Mouse (Mus musculus): ENCODE results near the gene Acat3. TPM values are rescaled to one million over a fixed set of nuclear protein-coding genes. Genes with fewer than 3 reads are reported as not detected.

Acat3 gene
- polyA plus RNA-seq, 2 experiments: 3.9 to 4.4 TPM

DNA sequence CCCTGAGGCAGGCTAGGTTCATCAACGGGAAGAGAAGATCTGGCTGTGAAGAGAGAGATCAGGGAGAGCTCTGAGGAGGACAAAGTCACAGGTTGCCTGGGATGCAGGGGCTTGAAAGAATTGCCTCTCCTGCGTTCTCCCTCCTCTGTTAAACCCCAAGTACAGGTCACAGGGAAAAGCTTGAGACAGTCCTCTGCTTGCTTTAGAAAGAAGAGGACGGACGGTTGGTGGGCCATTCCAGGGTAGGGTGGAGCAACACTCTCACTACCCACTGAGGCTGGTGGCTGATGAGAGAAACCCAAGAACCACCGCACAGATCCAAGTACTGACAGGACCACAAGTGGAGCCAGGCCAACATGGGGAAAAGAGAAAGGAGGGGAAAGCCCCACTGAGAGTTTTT is 64.7 kb downstream of the Acat3 start, which contains the start of gene Mrgprh:
Gene Mrgprh (plus strand): TSS at position 301 of the 400 bp plus-strand sequence.
- TF ChIP-seq CTCF (IDR thresholded peaks at IDR 0.05; ENCODE audit: low read depth) (no peak), EP300 (IDR thresholded peaks at IDR 0.05; ENCODE audit: low read depth) (no peak)
- Histone ChIP-seq H3K4me2 (ENCODE audit: low read depth) (no peak within 1 kb of the TSS), H3K27ac (no peak within 1 kb of the TSS), H3K4me3 (ENCODE audit: insufficient read depth in 1 of 2, low read depth in 2 of 2, low read length in 2 of 2) (no peak within 1 kb of the TSS), H3K4me1 (replicated peaks; ENCODE audit: control insufficient read depth in 2 of 2, insufficient read depth in 2 of 2, low read length in 1 of 2) (no peaks in the 10 kb centered on the region), H3K36me3 (replicated peaks; ENCODE audit: control insufficient read depth, insufficient read depth, low read depth) (no peaks in the 10 kb centered on the region), H3K27me3 (ENCODE audit: control insufficient read depth, insufficient read depth, low read length) (no peaks in the 10 kb centered on the region; the same call in 1 of the 2 replicates), H3K9ac (replicated peaks) (no peak within 1 kb of the TSS), H3K9me3 (ENCODE audit: control insufficient read depth, low read length) (no peaks in the 10 kb centered on the region)
- no peak for ATAC-seq (ENCODE audit: insufficient read depth)
- DNase-seq (ENCODE audit: low read depth in 3 of 3, low spot score in 3 of 3): no peak
- WGBS (ENCODE audit: insufficient replicate concordance): 45% methylated on average over 5 of the region's 5 CpGs

Other genes starting within 250 kb of the Acat3 start
- gene Igf2r, start 170.9 kb downstream of the Acat3 start, polyA plus RNA-seq (2012; rRNA removed): 9.5 and 12.6 TPM in 2 replicates
- gene Igf2r, start 170.9 kb downstream of the Acat3 start, polyA plus RNA-seq (2014; fragmentation: Nextera tagmentation; extraction: Ambion mirVana): 12.8 and 14.8 TPM in 2 replicates
- 0.08 and 0.16 TPM in 2 replicates for gene Mas1, start 72.5 kb downstream of the Acat3 start, polyA plus RNA-seq (2012; rRNA removed)
- not detected in 2 replicates for gene Mas1, start 72.5 kb downstream of the Acat3 start, polyA plus RNA-seq (2014; fragmentation: Nextera tagmentation; extraction: Ambion mirVana)
- gene Mrgprh, start 64.6 kb downstream of the Acat3 start, polyA plus RNA-seq (2012; rRNA removed): not detected in 2 replicates
- gene Mrgprh, start 64.6 kb downstream of the Acat3 start, polyA plus RNA-seq (2014; fragmentation: Nextera tagmentation; extraction: Ambion mirVana): not detected in 2 replicates
- 0.38 and 0.44 TPM in 2 replicates for gene Pnldc1, start 30.4 kb downstream of the Acat3 start, polyA plus RNA-seq (2012; rRNA removed)
- gene Pnldc1, start 30.4 kb downstream of the Acat3 start, polyA plus RNA-seq (2014; fragmentation: Nextera tagmentation; extraction: Ambion mirVana): 0.15 and 0.50 TPM in 2 replicates
- 68.1 and 110 TPM in 2 replicates for gene Tcp1, start 24.9 kb downstream of the Acat3 start, polyA plus RNA-seq (2012; rRNA removed)
- gene Tcp1, start 24.9 kb downstream of the Acat3 start, polyA plus RNA-seq (2014; fragmentation: Nextera tagmentation; extraction: Ambion mirVana): 249 and 251 TPM in 2 replicates
- 45.5 and 55.4 TPM in 2 replicates for gene Mrpl18, start 24.3 kb downstream of the Acat3 start, polyA plus RNA-seq (2012; rRNA removed)
- gene Mrpl18, start 24.3 kb downstream of the Acat3 start, polyA plus RNA-seq (2014; fragmentation: Nextera tagmentation; extraction: Ambion mirVana): 107 and 111 TPM in 2 replicates
- 29.2 and 36.3 TPM in 2 replicates for gene Acat2, start 20.1 kb upstream of the Acat3 start, polyA plus RNA-seq (2012; rRNA removed)
- 55.4 and 59.3 TPM in 2 replicates for gene Acat2, start 20.1 kb upstream of the Acat3 start, polyA plus RNA-seq (2014; fragmentation: Nextera tagmentation; extraction: Ambion mirVana)
- 13.3 and 24.5 TPM in 2 replicates for gene Wtap, start 53.6 kb upstream of the Acat3 start, polyA plus RNA-seq (2012; rRNA removed)
- 51.9 and 54.6 TPM in 2 replicates for gene Wtap, start 53.6 kb upstream of the Acat3 start, polyA plus RNA-seq (2014; fragmentation: Nextera tagmentation; extraction: Ambion mirVana)
- gene Sod2, start 66.2 kb upstream of the Acat3 start, polyA plus RNA-seq (2012; rRNA removed): 40.4 and 105 TPM in 2 replicates
- gene Sod2, start 66.2 kb upstream of the Acat3 start, polyA plus RNA-seq (2014; fragmentation: Nextera tagmentation; extraction: Ambion mirVana): 135 and 136 TPM in 2 replicates
- not detected in 2 replicates for gene Gpr31b, start 111.7 kb upstream of the Acat3 start, polyA plus RNA-seq (2012; rRNA removed)
- 0.11 TPM in 1 of 2 replicates, not detected in the other for gene Gpr31b, start 111.7 kb upstream of the Acat3 start, polyA plus RNA-seq (2014; fragmentation: Nextera tagmentation; extraction: Ambion mirVana)
- gene Tcp10b, start 120.5 kb upstream of the Acat3 start, polyA plus RNA-seq (2012; rRNA removed): 0.10 TPM in 1 of 2 replicates, not detected in the other
- not detected in 2 replicates for gene Tcp10b, start 120.5 kb upstream of the Acat3 start, polyA plus RNA-seq (2014; fragmentation: Nextera tagmentation; extraction: Ambion mirVana)
- not detected in 2 replicates for gene Unc93a, start 191.2 kb upstream of the Acat3 start, polyA plus RNA-seq (2012; rRNA removed)
- gene Unc93a, start 191.2 kb upstream of the Acat3 start, polyA plus RNA-seq (2014; fragmentation: Nextera tagmentation; extraction: Ambion mirVana): not detected in 2 replicates

Measured in liver, embryonic 14.5 days (tissue).